Mouse (Mus musculus) gastrocnemius, postnatal 25 days (tissue): ENCODE data around the gene Ifitm10. TPM values are rescaled to one million over a fixed set of nuclear protein-coding genes. Genes with fewer than 3 reads are reported as not detected.
"Not testable (repeated sequence)": the region's sequence is repeated elsewhere in the genome, so short reads cannot be mapped to it uniquely, and the experiment has no call there.

Experiments used
- DNase-seq: peaks from one replicate; pipeline ENCODE4 v3.0.0; 2022
- total RNA-seq, 2 experiments: library from RNA; stranded (reverse); gene quantifications; 1 replicate in 1 of 2; 2 replicates in 1 of 2; pipeline ENCODE4 v1.2.3; 2021

Gene Ifitm10
- total RNA-seq, 2 experiments from 2014 or later, result 3.3 to 4.2 TPM

DNA sequence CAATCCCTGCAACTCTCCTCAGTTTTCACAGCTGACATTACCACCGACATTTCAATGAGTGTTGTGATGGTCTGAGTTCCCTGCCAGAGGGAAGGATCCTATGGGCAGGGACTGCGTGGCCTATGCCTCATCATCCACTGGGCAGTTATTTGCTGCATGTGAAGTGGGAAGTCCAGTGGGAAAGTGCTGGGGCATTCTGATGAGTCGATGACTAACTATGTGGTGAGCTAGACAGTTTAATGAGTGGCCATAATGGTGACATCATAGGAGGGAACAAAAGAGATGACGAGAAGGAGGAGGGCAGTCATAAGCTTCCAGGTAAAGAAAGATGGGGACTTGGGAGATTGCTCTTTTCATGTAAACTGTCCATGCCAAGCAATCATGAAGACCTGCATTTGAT is 10.4 kb downstream of the Ifitm10 start:
- no peak for DNase-seq

DNA sequence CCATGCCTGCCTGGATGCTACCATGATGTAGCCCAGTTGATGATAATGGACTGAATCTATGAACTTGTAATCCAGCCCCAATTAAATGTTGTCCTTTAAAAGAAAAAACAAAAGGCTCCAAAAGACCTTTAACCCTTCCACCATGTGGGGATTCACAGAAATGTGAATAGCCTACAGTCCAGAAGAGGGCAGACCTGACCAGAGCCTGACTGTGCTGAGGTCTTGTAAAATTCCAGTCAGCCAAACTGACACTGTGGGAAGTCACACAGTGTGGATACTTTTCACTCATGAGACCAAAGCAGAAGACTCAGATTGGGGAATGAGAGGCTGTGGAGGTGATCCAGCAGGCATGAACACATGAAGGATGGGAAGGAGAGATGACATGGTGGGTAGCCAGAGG is 12.8 kb downstream of the Ifitm10 start:
- DNase-seq, result no peak

DNA sequence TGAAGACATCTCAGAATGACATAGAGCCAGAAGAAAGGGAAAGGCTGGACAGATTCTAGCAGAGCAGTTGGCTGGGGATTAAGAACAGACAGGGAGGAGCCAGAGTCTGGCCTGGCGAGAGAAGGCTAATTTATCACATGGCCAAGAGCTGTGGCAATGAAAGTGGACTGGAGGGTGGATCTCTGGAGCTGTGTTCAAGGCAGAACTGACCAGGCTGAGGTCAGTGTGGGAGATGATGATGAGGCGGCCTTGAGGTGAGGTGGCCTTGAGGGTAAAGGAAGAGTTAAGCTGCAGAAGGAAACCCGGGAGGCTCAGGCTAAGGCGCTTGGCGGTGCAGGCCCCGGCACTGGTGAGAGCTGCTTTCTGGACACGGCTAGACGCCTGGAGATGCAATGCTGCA is 14.4 kb downstream of the Ifitm10 start:
- DNase-seq, result no peak

DNA sequence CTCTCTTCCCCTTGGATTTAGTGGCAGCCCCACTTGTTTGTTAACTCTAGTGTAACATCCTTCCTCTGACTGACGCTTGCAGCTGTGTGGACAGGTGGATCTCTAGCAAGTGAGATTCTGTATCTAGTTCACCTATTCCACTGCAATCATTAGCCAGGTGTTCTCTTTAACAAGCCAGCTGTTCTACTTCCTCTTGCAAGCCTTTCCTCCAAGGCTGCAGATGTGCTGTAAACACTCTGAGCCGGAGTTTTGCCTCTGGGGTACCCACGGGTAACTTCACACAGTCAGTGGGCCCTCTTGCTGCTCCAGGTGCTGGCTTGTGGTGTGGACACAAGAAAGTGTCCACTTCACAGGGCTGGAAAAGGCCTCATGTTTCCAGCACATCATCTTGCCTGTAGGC is 16.0 kb downstream of the Ifitm10 start:
- DNase-seq, result no peak

DNA sequence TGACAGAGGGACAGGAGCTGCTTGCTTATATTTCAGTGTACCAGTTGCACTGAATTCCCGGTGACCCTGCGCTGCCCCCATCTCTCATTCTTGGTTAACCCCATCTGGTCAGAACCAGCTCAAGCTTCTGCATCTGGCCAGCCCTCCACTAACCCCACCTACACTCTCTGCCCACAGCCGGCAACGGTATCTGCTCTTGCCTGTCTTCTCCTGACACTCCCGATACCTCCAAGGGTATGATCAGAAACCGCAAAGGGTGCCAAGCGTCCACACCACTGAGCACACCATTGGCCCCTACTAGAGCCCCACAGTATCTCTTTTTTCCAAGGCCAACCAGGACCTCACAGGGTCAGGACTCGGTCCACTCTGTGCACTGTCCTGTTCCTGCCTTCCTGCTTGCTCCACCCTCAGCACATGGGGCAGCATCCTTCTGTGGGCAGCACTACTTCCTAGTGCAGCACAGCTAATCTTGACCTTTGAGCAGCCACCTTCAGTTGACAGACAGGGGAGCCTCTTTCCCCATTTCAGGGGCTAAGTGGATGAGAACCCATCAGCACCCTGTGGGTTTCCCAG is 18.8 kb downstream of the Ifitm10 start:
- DNase-seq, result no peak

DNA sequence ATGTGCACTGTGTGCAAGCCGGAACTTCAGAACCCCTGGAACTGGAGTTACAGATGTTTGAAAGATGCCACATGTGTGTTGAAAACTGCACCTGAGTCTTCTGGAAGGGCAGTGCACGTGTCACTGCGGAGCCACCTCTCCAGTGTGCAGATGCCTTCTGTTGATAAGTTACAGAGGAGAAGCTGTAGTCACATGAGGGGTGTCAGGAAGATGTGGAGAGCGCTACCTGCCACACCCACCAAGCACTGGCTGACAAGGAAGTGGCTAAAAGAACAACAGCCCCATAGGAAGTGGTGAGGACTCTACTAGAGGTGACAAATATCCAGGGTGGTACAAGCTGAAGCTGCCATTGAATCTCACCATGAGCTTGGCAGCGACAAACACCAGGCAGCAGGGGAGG is 19.7 kb downstream of the Ifitm10 start:
- no peak for DNase-seq

DNA sequence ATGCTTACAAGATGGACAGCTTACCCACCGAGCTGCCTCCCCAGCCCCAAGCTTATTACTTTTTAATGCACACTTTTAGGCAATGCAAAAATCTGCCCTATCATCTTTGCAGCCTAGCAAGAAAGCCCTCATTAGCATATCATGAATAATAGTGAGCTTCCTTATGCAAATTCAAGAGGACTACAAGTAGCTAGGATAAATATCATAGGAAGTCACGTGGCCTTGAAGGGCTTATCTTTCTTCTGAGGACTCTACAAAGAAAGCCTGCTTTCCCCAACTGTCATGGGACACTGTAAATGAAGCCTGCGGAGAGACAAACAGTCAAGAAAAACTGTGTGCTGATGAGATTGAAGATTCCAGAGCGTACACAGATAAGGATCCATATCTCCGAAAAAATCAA is 22.0 kb downstream of the Ifitm10 start:
- no peak for DNase-seq

DNA sequence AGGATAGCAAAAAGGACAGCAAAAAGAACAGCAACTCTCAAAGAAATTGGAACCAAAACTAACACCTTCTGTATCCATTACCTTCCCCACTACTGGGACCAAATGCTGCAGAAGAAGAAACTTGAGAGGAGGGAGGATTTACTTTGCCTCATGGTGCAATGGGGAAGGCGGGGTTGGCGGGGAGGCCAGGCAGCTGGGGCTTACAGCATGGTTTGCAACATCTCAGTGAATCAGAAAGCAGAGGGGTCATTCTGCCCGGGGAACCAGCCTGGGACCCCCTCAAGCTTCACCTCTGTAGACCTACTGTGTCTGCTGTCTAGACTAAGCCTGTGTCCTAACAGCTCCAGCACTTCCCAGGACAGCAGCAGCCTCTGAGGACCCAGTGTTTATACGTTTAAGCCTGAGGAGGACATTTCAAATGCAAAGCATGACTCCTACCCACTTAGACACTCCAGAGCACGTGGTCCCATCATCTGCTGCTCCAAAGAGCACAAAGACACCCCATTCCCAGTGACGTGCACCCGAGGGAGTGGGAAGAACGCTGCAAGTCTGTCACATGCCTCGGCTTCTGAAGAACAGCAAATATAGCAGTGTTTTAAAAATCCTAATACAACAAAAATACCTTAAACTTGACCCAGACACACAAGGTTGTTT is 24.1 kb downstream of the Ifitm10 start:
- peak; percentile 49 for DNase-seq

DNA sequence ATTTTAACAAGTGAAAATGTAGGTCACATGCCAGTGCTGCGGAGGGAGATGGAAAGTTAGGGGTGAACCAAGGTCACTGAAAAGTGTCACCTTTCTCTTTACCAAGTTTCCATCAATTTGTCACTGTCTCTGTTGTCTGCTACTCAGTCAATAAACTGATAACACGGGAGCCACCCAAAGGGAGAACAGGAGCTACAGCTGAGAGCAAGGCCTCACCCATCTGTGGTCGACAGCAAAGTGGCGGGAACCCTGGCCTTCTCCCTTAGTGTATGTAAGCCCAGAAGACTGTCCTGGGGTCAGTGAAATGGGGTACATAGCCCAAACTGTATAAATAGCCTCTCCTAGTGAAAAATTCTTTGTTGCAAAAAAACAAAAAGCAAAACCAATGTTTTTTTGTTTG is 26.0 kb downstream of the Ifitm10 start:
- no peak for DNase-seq

DNA sequence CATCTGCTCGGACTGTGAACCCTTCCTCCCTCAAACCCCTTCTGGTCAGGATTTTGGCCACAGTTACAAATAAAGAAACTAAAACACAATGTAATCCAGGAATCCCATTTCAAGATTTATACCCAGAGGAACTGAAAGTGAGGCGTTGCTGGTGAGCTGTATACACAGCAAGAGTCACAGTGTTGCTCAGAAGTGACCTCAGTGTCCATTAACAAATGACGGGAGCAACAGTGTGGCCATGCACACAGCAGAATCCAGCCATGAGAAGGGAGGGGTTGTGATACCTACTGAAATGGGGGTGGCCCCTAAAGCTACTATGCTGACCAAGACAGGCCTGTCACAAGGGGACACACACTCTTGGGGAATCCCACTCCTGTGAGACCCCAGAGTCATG is 31.3 kb downstream of the Ifitm10 start:
- DNase-seq, result no peak

DNA sequence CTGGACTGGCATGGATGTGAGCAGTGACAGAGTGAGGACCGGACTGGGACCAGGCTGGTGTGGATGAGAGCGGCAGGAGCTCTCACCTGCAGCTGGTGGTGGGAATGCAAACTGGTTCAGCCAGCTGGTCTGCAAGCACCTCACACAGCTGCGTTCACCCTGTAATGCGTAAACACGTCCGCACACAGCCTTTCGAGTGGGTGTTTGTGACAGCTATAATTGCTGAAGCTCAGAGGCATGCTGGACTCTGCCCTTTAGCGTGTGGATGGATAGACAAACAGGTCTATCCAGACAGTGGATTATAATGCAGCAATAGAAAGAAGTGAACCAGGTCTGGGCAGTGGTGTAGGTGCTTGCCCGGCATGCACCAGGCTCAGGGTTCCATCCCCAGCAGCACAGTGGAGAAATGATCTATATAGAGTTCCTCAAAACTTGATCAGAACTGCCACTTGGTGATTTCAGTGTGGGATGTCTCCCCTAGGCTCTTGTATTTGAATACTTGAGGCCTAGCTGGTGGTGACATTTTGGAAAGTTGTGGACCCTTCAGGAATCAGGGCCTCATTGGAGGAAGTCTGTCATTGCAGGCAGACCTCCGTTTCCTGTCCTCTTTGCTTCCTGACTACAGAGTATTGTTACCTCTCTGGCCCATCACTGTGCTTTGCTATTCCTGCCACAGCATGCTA is 31.8 kb downstream of the Ifitm10 start:
- no peak for DNase-seq

DNA sequence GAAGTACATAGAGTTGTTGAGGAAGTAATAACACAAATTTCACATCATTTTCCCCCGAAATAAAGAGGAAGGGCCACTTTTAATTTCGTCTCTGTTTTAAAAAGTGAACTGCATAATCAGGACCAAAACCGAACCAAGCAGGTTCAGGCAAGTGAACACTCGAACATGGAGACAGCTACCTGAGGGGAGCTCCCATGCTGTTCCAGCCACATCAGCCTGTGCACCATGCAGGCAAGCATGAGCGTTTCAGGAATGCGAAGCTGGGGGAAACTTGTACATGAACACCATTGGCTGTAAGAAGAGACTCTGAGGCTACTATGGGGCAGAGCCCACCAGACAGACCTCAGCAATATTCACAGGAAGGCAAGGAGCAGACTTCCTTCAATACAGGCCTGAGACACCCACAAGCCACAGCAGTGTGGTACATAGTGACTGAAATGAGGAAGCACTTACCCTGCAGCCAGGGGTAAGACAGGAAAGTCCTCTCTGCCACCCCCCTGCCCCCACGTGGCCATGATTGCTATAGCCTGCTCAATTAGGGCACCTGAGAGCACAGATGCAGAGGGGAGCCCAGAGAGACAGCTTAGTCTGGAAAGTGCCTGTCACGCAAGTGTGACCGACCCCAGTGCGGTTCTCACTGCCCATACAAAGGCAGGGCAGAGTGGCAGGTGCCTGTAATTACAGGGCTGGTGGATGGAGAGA is 33.1 kb downstream of the Ifitm10 start:
- DNase-seq, result no peak

DNA sequence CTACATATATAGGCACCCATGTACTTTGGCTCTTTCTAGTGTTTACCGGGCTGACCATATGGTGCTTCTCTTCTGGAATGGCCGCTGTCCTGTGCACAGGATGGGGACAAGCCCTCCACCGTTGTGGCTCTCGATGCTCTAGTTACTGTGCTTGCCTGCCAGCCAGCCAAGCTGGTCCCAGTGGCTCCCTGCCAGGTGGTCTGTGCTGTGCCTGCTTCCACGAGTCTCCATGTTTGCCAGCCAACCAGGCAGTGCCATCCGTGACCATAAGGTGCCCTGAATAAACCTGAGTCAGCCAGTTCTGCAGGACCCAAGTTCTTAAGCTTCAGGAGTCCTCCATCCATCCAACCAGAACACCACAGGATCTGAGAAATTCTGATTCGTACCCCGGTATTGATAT is 38.4 kb downstream of the Ifitm10 start:
- no peak for DNase-seq

DNA sequence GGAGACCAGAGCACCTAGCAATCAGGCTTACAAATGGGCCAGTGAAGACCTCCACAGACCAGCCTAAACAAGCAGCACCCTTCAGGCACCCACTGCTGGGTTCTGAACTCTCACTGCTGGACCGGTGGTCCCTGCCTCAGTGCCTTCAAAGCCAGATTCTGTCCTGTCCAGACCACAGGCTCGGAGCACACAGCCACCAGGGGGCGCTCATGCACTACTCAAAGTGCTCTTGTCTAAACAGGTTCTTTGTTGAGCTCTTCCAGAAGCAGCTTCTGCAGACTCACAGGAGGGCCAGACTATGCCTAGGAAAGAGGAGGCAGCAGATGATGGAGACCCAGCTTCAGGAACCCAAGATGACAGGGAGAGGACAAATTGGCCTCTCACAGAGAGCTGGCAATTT is 39.3 kb downstream of the Ifitm10 start:
- peak; percentile 64 for DNase-seq

DNA sequence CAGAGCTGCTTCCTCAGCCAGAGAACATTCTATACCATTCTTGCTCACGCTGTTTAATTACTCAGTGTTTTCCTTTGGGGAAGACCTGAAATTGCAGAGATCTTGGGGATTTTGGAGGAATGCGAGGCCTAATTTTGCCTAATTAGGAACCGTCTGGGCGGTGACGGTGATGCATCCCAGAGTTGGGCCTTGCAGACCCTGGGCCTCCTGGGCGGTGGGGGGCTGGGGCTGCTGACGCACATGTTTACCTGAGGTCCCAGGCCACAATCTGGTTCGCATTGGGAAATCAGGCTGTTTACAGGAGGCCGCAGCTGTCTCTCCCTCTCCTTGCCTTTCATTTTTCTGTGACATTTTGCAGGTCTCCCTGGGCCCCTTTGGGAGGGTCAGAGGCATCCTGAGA is 40.8 kb downstream of the Ifitm10 start:
- DNase-seq, result not testable (repeated sequence)

DNA sequence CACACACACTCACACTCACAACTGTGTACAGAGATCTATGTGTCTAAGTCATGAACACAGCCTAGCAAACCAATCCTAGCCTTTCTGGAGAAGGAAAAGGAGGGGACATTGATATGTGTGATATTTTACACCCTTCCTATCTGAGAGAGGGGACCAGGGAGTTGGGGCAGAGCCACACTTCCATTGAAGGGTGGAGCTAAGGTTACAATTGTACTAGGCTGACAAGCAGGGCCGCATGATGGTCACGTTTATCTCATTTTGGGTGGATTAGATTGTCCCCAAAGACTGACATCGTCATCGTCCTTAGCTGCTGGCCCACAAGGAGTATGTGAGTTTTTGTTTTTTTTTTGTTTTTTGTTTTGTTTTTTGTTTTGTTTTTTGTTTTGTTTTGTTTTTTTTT is 42.3 kb downstream of the Ifitm10 start:
- no peak for DNase-seq

DNA sequence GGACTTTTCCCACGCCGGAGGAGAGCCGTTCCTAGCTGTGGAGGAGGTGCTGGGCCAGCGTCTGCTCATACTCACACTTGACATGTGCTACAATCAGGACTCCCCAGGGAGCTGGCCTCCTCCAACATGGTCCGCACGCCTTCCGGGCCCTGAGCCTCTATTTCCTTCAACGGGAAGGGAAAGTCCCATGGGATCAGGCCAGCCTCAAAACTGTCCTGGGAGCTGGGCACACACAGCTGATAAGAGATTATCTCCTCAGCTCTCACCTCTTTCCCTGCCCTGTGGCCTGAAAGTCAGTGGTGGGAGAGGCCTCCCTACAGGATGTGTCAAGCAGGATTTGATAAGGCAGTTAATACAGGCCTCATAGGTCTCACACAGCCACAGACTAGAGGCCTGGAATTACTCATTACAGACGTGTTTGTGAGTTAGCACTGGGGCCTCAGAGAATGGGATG is 43.3 kb downstream of the Ifitm10 start:
- peak; percentile 34 for DNase-seq

DNA sequence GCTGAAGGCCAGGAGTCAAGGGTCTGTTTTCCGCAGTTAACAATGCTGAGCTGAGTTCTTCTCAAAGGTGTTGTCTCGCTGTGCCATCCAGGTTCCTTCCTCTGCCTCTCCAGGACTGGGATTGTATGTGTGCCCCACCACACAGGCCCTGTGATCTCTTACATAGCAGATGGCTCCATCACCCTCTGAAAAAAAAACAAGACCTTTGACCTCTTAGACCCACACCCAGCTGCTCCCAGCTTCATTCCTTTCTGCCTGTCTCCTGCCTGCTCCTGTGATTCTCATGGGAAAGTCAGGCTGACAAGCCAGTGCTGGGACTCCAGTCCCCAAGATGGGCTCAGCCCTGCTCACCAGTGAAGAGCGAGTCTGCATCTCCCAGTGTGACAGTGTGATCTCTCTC is 45.0 kb downstream of the Ifitm10 start:
- DNase-seq, result no peak

DNA sequence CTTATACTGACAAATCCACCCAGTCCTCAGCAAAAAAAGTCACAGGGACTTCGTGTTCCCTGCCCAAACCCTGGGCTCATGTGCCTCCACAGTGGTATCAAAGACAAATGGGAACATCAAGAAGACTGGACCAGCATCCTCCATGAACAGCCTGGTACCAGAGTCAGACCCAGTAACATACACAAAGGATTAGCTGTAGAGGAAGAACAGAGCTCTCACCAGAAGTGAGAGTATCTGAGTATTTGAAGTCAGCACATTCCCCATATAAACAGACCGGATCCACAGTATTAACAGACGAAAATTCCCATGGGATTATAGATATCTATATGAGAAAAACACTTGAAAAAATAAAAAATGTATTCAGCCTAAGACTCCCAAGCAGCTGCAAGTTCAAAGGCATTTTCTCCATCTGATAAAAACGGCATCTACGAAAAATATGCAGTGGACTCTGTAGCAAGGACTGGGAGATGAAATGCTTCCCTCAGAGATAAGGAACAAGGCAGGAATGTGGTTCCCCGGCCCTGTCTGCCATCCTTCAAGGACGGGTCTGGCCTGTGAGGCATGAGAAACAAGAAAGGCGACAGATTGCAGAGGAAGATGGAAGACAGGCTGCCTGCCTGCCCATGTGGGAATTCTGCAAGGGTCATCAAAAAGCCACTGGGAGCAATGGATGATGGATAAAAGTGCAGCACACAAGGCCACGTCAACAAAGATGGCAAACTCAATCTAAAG is 46.7 kb downstream of the Ifitm10 start:
- no peak for DNase-seq

DNA sequence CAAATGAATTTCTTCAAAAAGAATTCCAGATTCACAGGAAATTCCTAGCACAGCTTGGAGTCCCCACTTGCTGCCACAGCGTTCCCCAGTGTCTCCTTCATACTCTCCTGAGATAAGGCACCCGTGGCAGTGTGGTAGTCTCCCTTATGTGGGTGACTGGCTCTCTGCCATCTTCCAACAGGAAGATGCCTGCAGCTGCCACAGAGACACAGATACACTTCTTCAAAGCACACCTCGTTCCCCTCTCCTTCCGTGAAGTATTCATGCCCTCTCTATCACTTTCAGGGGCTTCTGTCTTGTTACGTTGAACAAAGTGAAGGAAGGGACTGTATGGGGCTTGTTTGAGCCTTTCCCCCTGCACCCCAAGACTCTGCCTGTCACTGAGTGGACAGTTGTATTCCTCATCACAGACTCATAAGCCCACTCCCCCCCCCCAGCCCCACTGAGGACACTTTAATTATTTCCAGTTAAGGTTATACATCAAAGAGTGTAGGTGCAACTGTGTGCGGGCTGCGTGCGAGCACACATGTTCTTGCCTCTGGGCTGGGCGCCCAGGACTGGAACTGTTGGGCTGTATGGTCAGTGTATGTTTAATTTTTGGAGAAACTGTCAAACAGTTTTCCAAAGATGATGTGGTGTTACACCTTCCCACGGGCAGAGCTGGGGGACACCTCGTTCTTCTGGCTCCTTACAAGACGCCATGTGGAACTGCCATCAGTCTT is 50.0 kb downstream of the Ifitm10 start:
- DNase-seq, result no peak

DNA sequence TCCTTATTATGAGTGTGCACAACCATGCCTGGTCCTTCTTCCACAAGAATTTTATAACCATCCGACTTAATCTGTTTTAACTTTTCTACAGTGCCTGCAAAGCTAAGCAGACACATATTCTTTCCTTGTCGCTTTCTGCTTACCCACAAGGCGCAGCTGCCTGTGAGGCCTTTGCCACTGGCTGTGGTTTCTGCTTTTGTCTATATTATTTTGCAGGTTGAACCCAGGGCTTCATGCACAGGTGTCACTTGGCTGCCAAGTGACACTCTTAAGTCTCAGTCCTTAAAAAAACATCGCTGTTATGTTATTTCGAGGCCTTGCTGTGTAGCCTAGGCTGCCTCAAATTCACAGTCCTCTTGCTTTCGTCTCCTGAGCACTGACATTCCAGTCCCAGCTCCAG is 50.9 kb downstream of the Ifitm10 start:
- no peak for DNase-seq
